ENCODE assay signal across 9 mouse cellular contexts in genomic region chr1:131431456-131432246, GRCm38 (mm10).
DNase-seq lines count a peak whose midpoint lies in the region.
"Had no signal": no experiment of that assay in that cellular context is flagged by ENCODE, and none has a peak within 500 bp of the region (broad histone marks: within the 10 kb centered on the region; RNA-seq: fewer than 3 reads in every experiment).

No protein-coding gene starts in this region.

- WGBS in macrophage (ENCODE audit: missing documents) = 59% methylated on average over 5 of the region's 5 CpGs

- H3K4me3 ChIP-seq in macrophage (ENCODE audit: inconsistent target) = no peak overlapping the region
- H3K4me3 ChIP-seq: embryonic facial prominence, embryonic 12.5 days had no signal

- peak; percentile 20 to 54 for DNase-seq in adrenal gland, adult (ENCODE audit: inconsistent age in 2 of 2, low spot score in 1 of 2)
- no peak for DNase-seq in adrenal gland, adult 18-20 months (ENCODE audit: low spot score in 2 of 2)
- peak; percentile 16 for DNase-seq in urinary bladder, postnatal 25 days (ENCODE audit: low spot score)
- no peak for DNase-seq in urinary bladder, adult 18-20 months (ENCODE audit: low spot score in 2 of 2)
- peak; percentile 65 to 82 for DNase-seq in heart, postnatal 14 days
- peak; percentile 45 to 56 for DNase-seq in layer of hippocampus, adult 8-10 months (ENCODE audit: low spot score in 2 of 2)
- DNase-seq in thymus, postnatal 0 days (ENCODE audit: low spot score) = peak; percentile 57

- no peaks in the 10 kb centered on the region for H3K36me3 ChIP-seq in macrophage (ENCODE audit: inconsistent target)
- H3K36me3 ChIP-seq: embryonic facial prominence, embryonic 12.5 days had no signal

- peak overlapping the region; percentile 78 for H3K27ac ChIP-seq in macrophage
- H3K27ac ChIP-seq: embryonic facial prominence, embryonic 12.5 days had no signal

- H3K79me2 ChIP-seq in macrophage (ENCODE audit: inconsistent target) = peaks cover 97% of the 10 kb centered on the region

- intact Hi-C loops in heart, postnatal 14 days (cut with DNase I) = loop anchor here (1.0 to 5.0 kb wide), 3 partner anchors 16 to 84 kb away; no protein-coding TSS in a partner anchor

Comparison
In these comparisons a context has a peak if more than half of its experiments do, and no peak if none do; other contexts are left out.
1. DNase-seq: peak in adrenal gland, adult (2 of 2), urinary bladder, postnatal 25 days (single experiment), heart, postnatal 14 days (2 of 2), layer of hippocampus, adult 8-10 months (2 of 2) and thymus, postnatal 0 days (single experiment); none in adrenal gland, adult 18-20 months (0 of 2) and urinary bladder, adult 18-20 months (0 of 2).